Mouse (Mus musculus): Measurements from ENCODE around the gene Nup133.

The Nup133 gene

GRCm38 (mm10) chr8:123953686-123954085, 4.6 kb upstream of the Nup133 start:
- no peak for DNase-seq (ENCODE audit: low spot score in 2 of 2)

- peak in 1 of 2 experiments; percentile 33 for DNase-seq (ENCODE audit: low spot score in 2 of 2)
These were observed 1.2 kb upstream of the Nup133 start for GRCm38 (mm10) chr8:123950077-123950802.

- DNase-seq (ENCODE audit: low spot score in 2 of 2) = no peak
These were observed 571 bp upstream of the Nup133 start for GRCm38 (mm10) chr8:123949686-123949986.

GRCm38 (mm10) chr8:123929026-123929425, 20.0 kb downstream of the Nup133 start:
- DNase-seq (ENCODE audit: low spot score in 2 of 2) = no peak

- DNase-seq (ENCODE audit: low spot score in 2 of 2) = no peak
These were observed 23.4 kb downstream of the Nup133 start for GRCm38 (mm10) chr8:123925671-123926070.

GRCm38 (mm10) chr8:123924719-123925118, 24.3 kb downstream of the Nup133 start:
- peak; percentile 55 to 84 for DNase-seq (ENCODE audit: low spot score in 2 of 2)

GRCm38 (mm10) chr8:123914635-123915034, 34.4 kb downstream of the Nup133 start:
- DNase-seq (ENCODE audit: low spot score in 2 of 2) = no peak

- DNase-seq (ENCODE audit: low spot score in 2 of 2) = no peak
These were observed 36.8 kb downstream of the Nup133 start for GRCm38 (mm10) chr8:123912265-123912664.

- no peak for DNase-seq (ENCODE audit: low spot score in 2 of 2)
These were observed 41.5 kb downstream of the Nup133 start for GRCm38 (mm10) chr8:123907604-123908003.

- no peak for DNase-seq (ENCODE audit: low spot score in 2 of 2)
These were observed 46.4 kb downstream of the Nup133 start for GRCm38 (mm10) chr8:123902653-123903052.

GRCm38 (mm10) chr8:123899366-123899765, 49.7 kb downstream of the Nup133 start:
- no peak for DNase-seq (ENCODE audit: low spot score in 2 of 2)

- DNase-seq (ENCODE audit: low spot score in 2 of 2) = no peak
These were observed 50.5 kb downstream of the Nup133 start for GRCm38 (mm10) chr8:123898576-123898975.

GRCm38 (mm10) chr8:123896774-123897173, 52.3 kb downstream of the Nup133 start:
- no peak for DNase-seq (ENCODE audit: low spot score in 2 of 2)

GRCm38 (mm10) chr8:123896366-123896761, 52.7 kb downstream of the Nup133 start:
- DNase-seq (ENCODE audit: low spot score in 2 of 2) = no peak

GRCm38 (mm10) chr8:123895680-123896365, 53.2 kb downstream of the Nup133 start:
- no peak for DNase-seq (ENCODE audit: low spot score in 2 of 2)

- DNase-seq (ENCODE audit: low spot score in 2 of 2) = no peak
These were observed 53.8 kb downstream of the Nup133 start for GRCm38 (mm10) chr8:123895230-123895629.

- DNase-seq (ENCODE audit: low spot score in 2 of 2) = no peak
These were observed 54.5 kb downstream of the Nup133 start, which contains the start of gene Acta1 for GRCm38 (mm10) chr8:123894502-123895097. TSS of gene Acta1 (minus strand) at chr8:123894751.

GRCm38 (mm10) chr8:123893413-123893812, 55.7 kb downstream of the Nup133 start:
- no peak for DNase-seq (ENCODE audit: low spot score in 2 of 2)

- peak in 1 of 2 experiments; percentile 13 for DNase-seq (ENCODE audit: low spot score in 2 of 2)
These were observed 56.4 kb downstream of the Nup133 start for GRCm38 (mm10) chr8:123892586-123893155.

GRCm38 (mm10) chr8:123891883-123892585, 57.0 kb downstream of the Nup133 start:
- DNase-seq (ENCODE audit: low spot score in 2 of 2) = peak; percentile 32 to 67

GRCm38 (mm10) chr8:123891271-123891670, 57.8 kb downstream of the Nup133 start:
- DNase-seq (ENCODE audit: low spot score in 2 of 2) = peak in 1 of 2 experiments; percentile 59

GRCm38 (mm10) chr8:123889797-123890196, 59.3 kb downstream of the Nup133 start:
- no peak for DNase-seq (ENCODE audit: low spot score in 2 of 2)

Data from cerebellum, postnatal 4 days (tissue).